Mouse (Mus musculus) liver, embryonic 15.5 days (tissue): Measurements from ENCODE around the gene Sec24a. TPM values are rescaled to one million over a fixed set of nuclear protein-coding genes. Genes with fewer than 3 reads are reported as not detected.

Experiments used
- ATAC-seq: fragments of 200-750 bp; cut with Nextera tagmentation; 2 replicates; pipeline ENCODE4 v1.8.0; 2017; ENCODE audit warnings: moderate number of reproducible peaks, mild to moderate bottlenecking, moderate library complexity; ENCODE audit not compliant: insufficient read depth
- H3K27ac ChIP-seq: fragments of 300-500 bp; sonication (generic); replicated peaks from 2 replicates; pipeline ENCODE4 v1.5.1; 2015; ENCODE audit warnings: mild to moderate bottlenecking, inconsistent platforms
- H3K27me3 ChIP-seq: fragments of 300-500 bp; sonication (generic); 2 replicates; pipeline ENCODE4 v1.6.1; 2015; ENCODE audit warnings: mild to moderate bottlenecking, inconsistent platforms
- H3K36me3 ChIP-seq: fragments of 300-500 bp; sonication (generic); replicated peaks from 2 replicates; pipeline ENCODE4 v1.6.1; 2015; ENCODE audit warnings: moderate library complexity, mild to moderate bottlenecking, inconsistent platforms
- H3K4me1 ChIP-seq: fragments of 300-500 bp; sonication (generic); replicated peaks from 2 replicates; pipeline ENCODE4 v1.6.1; 2015; ENCODE audit warnings: inconsistent platforms
- H3K4me2 ChIP-seq: fragments of 300-500 bp; sonication (generic); 2 replicates; pipeline ENCODE4 v1.6.1; 2015; ENCODE audit warnings: moderate library complexity, mild to moderate bottlenecking, inconsistent platforms
- H3K4me3 ChIP-seq: fragments of 300-500 bp; sonication (generic); replicated peaks from 2 replicates; pipeline ENCODE4 v1.5.1; 2015; ENCODE audit warnings: mild to moderate bottlenecking, inconsistent platforms
- H3K9ac ChIP-seq: fragments of 300-500 bp; sonication (generic); 2 replicates; pipeline ENCODE4 v1.6.1; 2015; ENCODE audit warnings: moderate library complexity, mild to moderate bottlenecking, inconsistent platforms
- H3K9me3 ChIP-seq: fragments of 300-500 bp; sonication (generic); replicated peaks from 2 replicates; pipeline ENCODE4 v1.6.1; 2016; ENCODE audit warnings: inconsistent platforms
- WGBS: fragments of 180-500 bp; shearing (Covaris S2); methylation state at CpG from one replicate; pipeline ENCODE4 v1.1.7; 2015; ENCODE audit warnings: mixed read lengths; ENCODE audit not compliant: insufficient replicate concordance; 5-methylcytosine and 5-hydroxymethylcytosine counted together
- polyA plus RNA-seq: library from polyadenylated mRNA; unstranded; fragments of >200 nt; fragmentation: Nextera tagmentation; extraction: Ambion mirVana; gene quantifications from 2 replicates; pipeline ENCODE4 v1.2.1, GENCODE M21; 2015

Sec24a gene
- polyA plus RNA-seq, 1 experiment from 2014 or later = 7.0 TPM

DNA sequence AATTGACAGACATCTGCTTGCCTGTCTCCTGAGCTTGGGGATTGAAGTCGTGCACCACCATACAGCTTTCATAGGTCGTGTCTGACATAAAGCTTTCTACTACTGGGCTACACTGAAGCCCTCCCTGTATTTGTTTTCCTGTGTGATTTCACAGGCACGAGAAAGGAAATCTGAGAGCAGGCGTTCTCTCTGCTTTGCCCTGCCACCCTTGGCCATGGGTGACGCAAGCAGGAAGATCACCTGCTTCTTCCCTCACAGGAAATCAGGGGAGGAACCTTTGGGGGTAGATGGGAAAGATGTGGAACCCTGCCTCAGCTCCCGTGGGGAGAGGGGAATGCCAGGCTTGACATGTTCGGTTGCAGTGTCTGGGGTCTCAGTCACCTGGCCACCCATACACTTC is 105.1 kb downstream of the Sec24a start:
- Histone ChIP-seq H3K4me3 (no peak overlapping the region), H3K36me3 (no peaks in the 10 kb centered on the region), H3K4me2 (no peak overlapping the region), H3K9ac (no peak overlapping the region), H3K9me3 (no peaks in the 10 kb centered on the region), H3K27me3 (no peaks in the 10 kb centered on the region), H3K4me1 (peaks cover 10% of the 10 kb centered on the region), H3K27ac (no peak overlapping the region)
- ATAC-seq = no peak
- WGBS = 39% methylated on average over 7 of the region's 7 CpGs

DNA sequence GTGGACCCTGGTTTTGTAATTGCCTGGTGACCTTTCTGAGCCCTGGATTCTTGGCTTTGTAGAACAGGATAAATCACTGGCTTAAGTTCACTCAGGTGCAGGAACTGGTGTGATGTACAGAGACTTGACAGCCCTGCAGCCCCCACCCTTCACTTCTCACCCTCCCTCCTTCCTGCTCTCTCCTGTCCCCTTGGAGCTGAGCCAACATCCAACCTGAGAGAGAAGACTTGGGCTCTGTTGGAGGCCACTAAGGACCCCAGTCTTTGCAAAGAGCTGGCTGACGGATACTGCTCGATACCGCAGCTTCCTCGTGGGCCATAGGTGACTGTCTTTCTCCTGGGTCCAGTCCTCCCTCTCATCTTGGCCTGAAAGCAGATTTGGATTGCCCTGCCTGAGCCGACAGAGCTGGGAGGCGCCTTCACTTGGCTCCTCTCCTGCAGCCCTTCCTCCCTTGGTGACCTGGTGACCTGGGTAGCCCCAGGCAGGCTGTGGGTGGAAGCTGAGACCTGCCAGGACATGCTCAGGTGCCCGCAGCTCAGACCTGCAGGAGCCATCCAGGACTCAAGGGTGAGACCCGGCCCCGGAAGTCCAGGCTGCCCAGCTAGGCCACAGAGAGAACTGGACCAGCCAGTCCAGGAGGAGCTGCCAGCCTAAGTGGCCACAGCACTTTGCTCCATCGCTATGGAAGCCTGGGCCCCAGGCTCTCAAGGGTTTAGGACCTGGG is 106.5 kb downstream of the Sec24a start:
- H3K9me3 ChIP-seq = no peaks in the 10 kb centered on the region
- 75% methylated on average over 10 of the region's 10 CpGs for WGBS
- peaks cover 7% of the 10 kb centered on the region for H3K27me3 ChIP-seq
- no peak overlapping the region for H3K4me2 ChIP-seq
- H3K9ac ChIP-seq = no peak overlapping the region
- ATAC-seq = no peak
- H3K36me3 ChIP-seq = no peaks in the 10 kb centered on the region
- H3K4me3 ChIP-seq = no peak overlapping the region
- H3K27ac ChIP-seq = no peak overlapping the region
- peaks cover 10% of the 10 kb centered on the region for H3K4me1 ChIP-seq

DNA sequence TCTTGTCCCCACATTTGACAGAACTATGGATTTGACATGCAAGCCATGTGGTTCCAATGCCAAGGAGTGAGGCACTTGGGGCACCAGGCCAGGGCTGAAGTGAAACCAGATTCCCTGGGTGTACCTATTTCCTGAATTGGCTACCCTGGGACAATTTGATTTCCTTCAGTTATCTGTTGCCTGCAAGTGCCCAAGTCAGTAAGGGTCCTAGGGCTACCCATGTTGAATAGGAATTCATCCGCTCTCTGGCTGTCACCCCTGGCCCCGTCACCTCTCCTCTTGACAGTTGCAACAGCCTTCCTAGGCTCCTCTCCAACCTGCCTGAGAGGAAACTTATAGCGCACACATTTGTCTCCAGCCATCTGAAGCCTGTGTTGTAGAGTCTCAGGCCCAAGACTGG is 108.5 kb downstream of the Sec24a start:
- ATAC-seq = no peak
- no peak overlapping the region for H3K9ac ChIP-seq
- 73% methylated on average over 3 of the region's 3 CpGs for WGBS

DNA sequence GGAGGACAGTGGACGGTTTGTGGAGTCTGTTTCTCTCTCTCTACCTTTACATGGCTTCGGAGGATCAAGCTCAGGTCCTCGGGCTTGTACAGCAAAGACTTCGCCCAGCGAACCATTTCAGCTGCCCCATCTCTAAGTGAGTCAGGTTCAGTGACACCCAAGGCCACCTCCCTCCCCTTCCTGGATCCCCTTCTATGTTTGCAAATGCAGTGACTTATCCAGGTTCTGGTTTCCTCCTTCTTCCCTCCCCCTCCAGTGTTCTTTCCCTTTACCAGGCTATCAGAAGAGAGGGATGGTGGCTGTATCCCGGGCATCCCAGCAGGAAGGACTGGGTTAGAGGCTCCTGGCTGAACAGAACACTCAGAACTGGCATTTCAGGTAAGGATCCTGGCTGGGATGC is 109.7 kb downstream of the Sec24a start:
- 61% methylated on average over 6 of the region's 6 CpGs for WGBS
- Histone ChIP-seq H3K9ac (no peak overlapping the region), H3K9me3 (no peaks in the 10 kb centered on the region), H3K27ac (no peak overlapping the region), H3K36me3 (no peaks in the 10 kb centered on the region), H3K4me1 (peaks cover 26% of the 10 kb centered on the region), H3K27me3 (peaks cover 39% of the 10 kb centered on the region), H3K4me2 (no peak overlapping the region), H3K4me3 (no peak overlapping the region)
- ATAC-seq = no peak

More for the DNA sequence above, 108.5 kb downstream of the Sec24a start:
- Histone ChIP-seq H3K27me3 (peaks cover 27% of the 10 kb centered on the region), H3K36me3 (no peaks in the 10 kb centered on the region), H3K27ac (no peak overlapping the region), H3K4me3 (no peak overlapping the region), H3K4me2 (no peak overlapping the region), H3K4me1 (peaks cover 23% of the 10 kb centered on the region), H3K9me3 (no peaks in the 10 kb centered on the region)

DNA sequence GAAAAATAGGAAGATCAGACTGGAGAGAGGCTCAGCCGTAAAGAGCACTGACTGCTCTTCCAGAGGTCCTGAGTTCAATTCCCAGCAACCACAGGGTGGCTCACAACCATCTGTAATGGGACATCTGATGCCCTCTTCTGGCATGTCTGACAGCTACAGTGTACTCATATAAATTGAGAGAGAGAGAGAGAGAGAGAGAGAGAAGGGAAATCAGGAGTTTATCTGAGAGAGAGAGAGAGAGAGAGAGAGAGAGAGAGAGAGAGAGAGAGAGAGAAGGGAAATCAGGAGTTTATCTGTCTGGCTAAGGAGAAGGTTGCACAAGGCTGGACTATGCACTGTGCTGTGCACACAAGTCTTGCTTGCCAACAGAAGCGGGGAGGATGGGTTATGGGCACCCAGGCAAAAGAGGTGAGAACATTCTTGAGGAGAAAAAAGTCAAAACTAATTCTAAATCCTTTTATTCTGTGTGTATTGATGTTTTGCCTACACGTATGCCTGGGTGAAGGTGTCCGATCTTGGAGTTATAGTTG is 110.5 kb downstream of the Sec24a start:
- 66% methylated on average over 4 of the region's 4 CpGs for WGBS
- Histone ChIP-seq H3K27ac (no peak overlapping the region), H3K4me2 (no peak overlapping the region), H3K4me3 (no peak overlapping the region), H3K4me1 (peaks cover 25% of the 10 kb centered on the region), H3K27me3 (peaks cover 47% of the 10 kb centered on the region), H3K9ac (no peak overlapping the region), H3K9me3 (no peaks in the 10 kb centered on the region), H3K36me3 (no peaks in the 10 kb centered on the region)
- ATAC-seq = no peak

DNA sequence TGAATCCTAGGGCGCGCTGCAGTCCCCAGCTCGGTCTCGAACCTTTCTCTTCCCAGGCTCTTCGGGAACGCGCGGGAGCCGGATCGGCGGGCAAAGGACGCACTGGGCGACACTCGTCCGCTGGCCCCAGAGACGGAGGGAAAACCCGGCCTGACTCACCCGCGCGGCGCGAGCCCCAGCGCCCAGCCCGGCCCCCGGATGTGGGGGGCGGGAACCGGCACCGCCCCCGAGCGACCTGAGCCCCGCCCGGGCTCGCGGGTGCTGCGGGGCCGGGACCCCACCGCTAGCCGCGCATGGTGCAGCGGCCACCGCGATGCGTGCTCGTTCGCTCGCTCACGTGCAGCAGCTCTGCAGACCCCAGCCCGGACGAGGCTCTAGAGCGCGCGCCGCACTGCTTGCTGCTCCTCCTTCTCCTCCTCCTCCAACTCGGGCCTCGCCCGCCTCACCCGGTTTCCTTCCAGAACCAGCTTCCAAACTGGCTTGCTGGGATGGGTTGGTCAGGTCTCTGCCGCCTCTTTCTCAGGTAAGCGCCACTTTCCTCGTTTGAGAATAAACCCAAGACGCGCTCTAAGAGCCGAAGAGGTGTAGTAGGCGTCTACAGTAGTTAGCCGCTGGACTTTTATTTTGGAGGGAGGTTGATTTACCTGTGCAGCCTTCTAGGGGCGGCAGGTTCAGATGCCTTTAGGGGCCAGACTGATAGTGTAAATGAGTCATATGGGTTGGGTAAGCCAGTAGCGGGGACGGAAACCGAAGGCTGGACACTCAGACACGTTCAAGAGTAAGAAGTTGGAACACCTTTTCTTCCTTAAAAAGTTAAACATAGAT is 112.5 kb downstream of the Sec24a start, which contains the start of the genes N4bp3 and D930048N14Rik:
N4bp3 (minus strand) TSS at position 152 of the 825 bp plus-strand sequence.
D930048N14Rik (plus strand) TSS at position 264 of the 825 bp plus-strand sequence.
- Histone ChIP-seq H3K9ac (peak within 1 kb of the TSS; percentile 49; the same call in 1 of the 2 replicates), H3K4me1 (peaks cover 30% of the 10 kb centered on the region), H3K4me2 (peak within 1 kb of the TSS; percentile 76), H3K27ac (no peak within 1 kb of the TSS), H3K4me3 (peak within 1 kb of the TSS; percentile 61), H3K36me3 (no peaks in the 10 kb centered on the region), H3K9me3 (no peaks in the 10 kb centered on the region), H3K27me3 (peaks cover 63% of the 10 kb centered on the region)
- WGBS = 2% methylated on average over 70 of the region's 70 CpGs
- peak; percentile 62 for ATAC-seq

DNA sequence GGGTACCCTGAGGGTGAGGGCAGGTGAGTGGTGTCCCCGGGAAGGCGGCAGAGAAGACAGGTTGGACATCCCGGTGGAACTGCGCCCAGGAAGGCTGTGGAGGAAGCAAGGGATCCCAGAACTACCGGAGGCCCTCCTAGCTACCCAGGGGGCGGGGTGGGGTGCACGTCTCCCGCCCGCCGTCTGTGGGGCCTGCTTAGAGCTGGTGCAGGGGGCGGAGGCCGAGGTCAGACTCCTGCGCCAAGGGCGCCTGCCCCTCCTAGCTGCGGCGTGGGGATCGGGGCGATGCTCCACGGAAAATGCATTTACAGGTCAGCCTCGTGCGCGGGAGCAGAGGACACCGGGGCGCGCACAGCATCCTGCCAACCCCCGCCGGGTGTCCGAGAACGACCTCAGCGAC is 113.2 kb downstream of the Sec24a start:
- peak; percentile 16; the same call in 1 of the 2 replicates for ATAC-seq
- H3K4me1 ChIP-seq = peaks cover 30% of the 10 kb centered on the region

DNA sequence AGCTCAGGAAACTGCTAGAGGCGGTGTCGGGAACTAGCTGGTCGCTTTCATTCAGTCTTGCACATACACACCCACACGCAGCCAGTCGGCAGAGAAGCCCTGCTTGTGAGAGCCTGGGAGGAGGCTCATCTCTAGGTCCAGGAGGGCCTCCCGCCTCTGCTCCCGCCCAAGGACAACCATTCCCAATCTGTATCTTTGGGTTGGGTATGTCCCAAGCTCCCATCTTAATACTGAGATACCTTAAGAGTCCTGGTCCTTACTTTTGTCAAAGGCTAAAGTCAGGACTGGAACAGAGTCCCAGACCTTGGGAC is 113.6 kb downstream of the Sec24a start:
- Histone ChIP-seq H3K4me2 (peak overlapping the region; percentile 76), H3K36me3 (no peaks in the 10 kb centered on the region), H3K27me3 (peaks cover 70% of the 10 kb centered on the region), H3K4me3 (peak overlapping the region; percentile 61), H3K27ac (no peak overlapping the region), H3K4me1 (peaks cover 30% of the 10 kb centered on the region), H3K9me3 (no peaks in the 10 kb centered on the region), H3K9ac (peak overlapping the region; percentile 49; the same call in 1 of the 2 replicates)
- ATAC-seq = no peak
- WGBS = 2% methylated on average over 7 of the region's 7 CpGs

More for the DNA sequence above, 113.2 kb downstream of the Sec24a start:
- H3K27ac ChIP-seq = no peak overlapping the region
- WGBS = under 1% methylated on average over 30 of the region's 30 CpGs
- no peaks in the 10 kb centered on the region for H3K36me3 ChIP-seq
- H3K4me2 ChIP-seq = peak overlapping the region; percentile 76
- H3K9ac ChIP-seq = peak overlapping the region; percentile 49; the same call in 1 of the 2 replicates
- H3K4me3 ChIP-seq = peak overlapping the region; percentile 61
- H3K9me3 ChIP-seq = no peaks in the 10 kb centered on the region
- peaks cover 68% of the 10 kb centered on the region for H3K27me3 ChIP-seq

DNA sequence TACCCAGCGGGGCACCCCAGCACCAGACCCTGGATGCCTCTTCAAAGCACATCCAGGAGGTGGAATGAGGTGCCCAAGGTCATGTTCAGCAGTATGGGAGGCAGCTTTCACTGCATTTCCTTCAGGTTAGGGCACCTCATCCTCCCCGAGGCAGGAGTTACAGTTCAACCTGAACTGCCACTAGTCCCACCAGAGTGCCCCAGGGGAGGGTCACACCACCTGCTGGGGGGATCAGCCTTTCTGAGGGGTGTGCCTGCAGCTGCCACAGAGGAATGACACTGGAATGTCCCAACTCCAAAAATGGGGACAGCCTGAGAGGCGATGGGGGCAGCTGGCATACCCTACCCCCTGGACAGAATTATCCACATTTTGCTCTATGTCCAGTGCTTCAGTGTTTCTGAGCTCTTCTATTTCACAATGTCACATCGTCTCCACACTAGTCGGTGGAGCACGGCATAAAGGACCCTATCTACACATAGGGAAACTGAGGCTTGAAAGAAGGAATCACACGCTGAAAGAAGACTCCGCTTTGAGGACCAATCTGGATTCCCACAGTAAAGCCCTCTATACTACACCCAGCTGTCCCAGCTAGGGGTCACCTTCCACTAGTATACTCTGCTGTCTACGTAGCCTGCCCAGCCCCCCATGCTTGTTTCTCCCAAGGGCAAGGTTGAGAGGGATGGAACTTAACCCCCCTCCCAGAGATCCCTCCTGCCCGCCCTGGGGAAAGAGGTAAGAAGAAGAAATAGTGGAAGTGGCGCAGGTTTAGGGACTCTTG is 114.1 kb downstream of the Sec24a start:
- peak overlapping the region; percentile 61 for H3K4me3 ChIP-seq
- H3K27me3 ChIP-seq = peaks cover 70% of the 10 kb centered on the region
- 31% methylated on average over 11 of the region's 11 CpGs for WGBS
- H3K36me3 ChIP-seq = no peaks in the 10 kb centered on the region
- H3K27ac ChIP-seq = no peak overlapping the region
- H3K9me3 ChIP-seq = no peaks in the 10 kb centered on the region
- ATAC-seq = no peak
- no peak overlapping the region for H3K9ac ChIP-seq
- H3K4me2 ChIP-seq = peak overlapping the region; percentile 76
- peaks cover 30% of the 10 kb centered on the region for H3K4me1 ChIP-seq

DNA sequence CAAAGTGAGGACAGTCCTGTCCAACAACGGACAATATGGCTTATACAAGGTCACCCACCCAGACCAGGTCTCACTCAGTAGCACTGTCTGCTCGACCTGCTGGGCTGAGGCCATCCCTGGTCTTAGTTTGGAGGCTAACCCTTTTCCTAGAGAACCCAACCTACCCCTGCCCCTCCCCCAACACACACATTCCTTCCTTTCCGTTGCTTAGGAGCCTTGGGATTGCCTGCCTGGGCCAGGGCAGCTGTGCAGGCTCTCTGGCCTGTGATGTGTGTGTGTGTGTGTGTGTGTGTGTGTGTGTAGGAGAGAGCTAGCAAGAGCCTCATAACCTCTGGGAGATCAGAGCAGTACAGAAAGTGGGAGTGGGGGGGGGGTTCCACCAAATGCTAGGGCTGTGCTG is 114.9 kb downstream of the Sec24a start:
- no peak overlapping the region for H3K4me3 ChIP-seq
- H3K4me2 ChIP-seq = no peak overlapping the region
- WGBS = 35% methylated on average over 3 of the region's 3 CpGs
- H3K27me3 ChIP-seq = peaks cover 78% of the 10 kb centered on the region
- no peaks in the 10 kb centered on the region for H3K36me3 ChIP-seq
- H3K9me3 ChIP-seq = no peaks in the 10 kb centered on the region
- no peak overlapping the region for H3K27ac ChIP-seq
- H3K9ac ChIP-seq = no peak overlapping the region
- peaks cover 34% of the 10 kb centered on the region for H3K4me1 ChIP-seq
- ATAC-seq = no peak
